Mouse (Mus musculus) kidney, postnatal 0 days (tissue): ENCODE measurements around the gene Nckap1. TPM values are rescaled to one million over a fixed set of nuclear protein-coding genes. Genes with fewer than 3 reads are reported as not detected.

Experiments
- ATAC-seq: fragments of 200-750 bp; cut with Nextera tagmentation; replicated peaks from 2 replicates; pipeline ENCODE4 v1.8.0; 2017; ENCODE audit warnings: low read depth, moderate number of reproducible peaks, moderate TSS enrichment, moderate library complexity; ENCODE audit not compliant: low FRiP score
- DNase-seq: peaks from one replicate; pipeline ENCODE4 v3.0.0-alpha.2; 2016; ENCODE audit warnings: low spot score
- H3K27ac ChIP-seq: fragments of 300-500 bp; sonication (generic); 2 replicates; pipeline ENCODE4 v1.5.1; 2014; ENCODE audit warnings: mild to moderate bottlenecking
- H3K27me3 ChIP-seq: fragments of 300-500 bp; sonication (generic); 2 replicates; pipeline ENCODE4 v1.6.1; 2014; ENCODE audit warnings: low read length, mixed read lengths; ENCODE audit not compliant: insufficient read depth
- H3K36me3 ChIP-seq: fragments of 300-500 bp; sonication (generic); 2 replicates; pipeline ENCODE4 v1.6.1; 2014; ENCODE audit warnings: low read length, mixed read lengths; ENCODE audit not compliant: insufficient read depth
- H3K4me1 ChIP-seq: fragments of 300-500 bp; sonication (generic); replicated peaks from 2 replicates; pipeline ENCODE4 v1.6.1; 2014; ENCODE audit warnings: antibody characterized with exemption, low read length, mixed read lengths; ENCODE audit not compliant: insufficient read depth
- H3K4me2 ChIP-seq: fragments of 300-500 bp; sonication (generic); 2 replicates; pipeline ENCODE4 v1.6.1; 2014; ENCODE audit warnings: mild to moderate bottlenecking, low read length, moderate library complexity, mixed read lengths
- H3K4me3 ChIP-seq: fragments of 300-500 bp; sonication (generic); replicated peaks from 2 replicates; pipeline ENCODE4 v1.5.1; 2014; ENCODE audit warnings: low read depth, low read length
- H3K9ac ChIP-seq: fragments of 300-500 bp; sonication (generic); 2 replicates; pipeline ENCODE4 v1.6.1; 2014; ENCODE audit warnings: low read depth, low read length
- H3K9me3 ChIP-seq: fragments of 300-500 bp; sonication (generic); replicated peaks from 2 replicates; pipeline ENCODE4 v1.6.1; 2016; ENCODE audit warnings: low read length, inconsistent platforms, mixed read lengths
- CTCF ChIP-seq: IDR thresholded peaks from 2 replicates; pipeline ENCODE4 v1.5.1; 2016; ENCODE audit warnings: antibody characterized with exemption, low read depth, mild to moderate bottlenecking, moderate library complexity
- whole genome bisulfite sequencing: fragments of 180-500 bp; shearing (Covaris S2); extraction: QIAGEN DNeasy Blood & Tissue Kit; methylation state at CpG from one replicate; pipeline ENCODE4 v1.1.7; 2014; 5-methylcytosine and 5-hydroxymethylcytosine counted together
- polyA plus RNA-seq: library from polyadenylated mRNA; unstranded; fragments of >200 nt; fragmentation: Nextera tagmentation; extraction: Ambion mirVana; gene quantifications from 2 replicates; pipeline ENCODE4 v1.2.1, GENCODE M21; 2015

Gene Nckap1
- polyA plus RNA-seq, 1 experiment from 2014 or later: 55.3 TPM

DNA sequence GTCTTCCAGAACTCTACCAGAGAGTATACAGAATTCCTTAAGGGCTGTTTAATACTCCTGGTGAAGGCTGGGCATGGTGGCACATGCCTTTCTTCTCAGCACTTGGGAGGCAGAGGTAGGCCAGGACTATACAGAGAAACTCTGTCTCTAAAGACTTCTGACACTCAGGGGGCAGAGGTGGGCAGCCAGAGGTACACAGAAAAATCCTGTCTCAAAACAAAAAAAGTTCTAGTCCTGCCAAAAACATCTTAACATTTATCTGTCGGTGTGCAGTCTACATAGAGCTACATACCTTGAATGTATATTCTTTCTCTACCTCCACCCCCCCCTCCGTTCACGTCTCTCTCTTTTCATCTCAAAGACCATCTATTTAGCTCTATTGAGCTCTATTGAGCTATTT, 1.2 kb upstream of the Nckap1 start:
- WGBS: 91% methylated on average over 3 of the region's 3 CpGs

DNA sequence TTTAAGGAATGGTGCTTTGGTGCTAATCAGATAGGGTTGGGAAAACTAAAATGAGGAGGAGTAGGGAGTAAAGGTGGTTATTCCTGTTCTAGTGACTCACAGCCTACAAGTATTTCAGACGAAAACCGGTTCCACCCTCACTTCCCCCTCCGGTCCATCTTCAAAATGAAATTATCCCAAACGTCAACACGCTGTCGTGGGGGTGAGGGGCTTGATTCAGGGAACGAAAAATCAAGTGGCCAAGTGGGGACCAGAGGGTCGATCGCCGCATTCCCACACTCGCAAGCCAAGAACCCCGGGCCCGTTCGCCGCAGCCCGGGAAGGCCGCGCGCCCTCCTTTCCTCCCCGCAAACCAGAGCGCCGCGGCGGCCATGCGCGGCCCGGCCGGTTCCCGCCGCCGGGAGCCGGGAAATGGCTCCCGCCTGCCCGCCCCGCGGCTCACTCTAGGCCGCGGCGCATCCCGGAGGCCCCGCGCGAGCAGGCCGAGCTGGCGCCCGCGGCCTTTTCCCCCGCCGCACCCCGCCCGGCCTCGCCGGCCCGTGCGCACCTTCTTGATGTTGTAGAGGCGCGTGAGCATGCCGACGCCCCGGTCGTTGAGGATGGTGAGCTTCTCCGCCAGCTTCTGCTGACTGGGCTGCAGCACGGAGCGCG, 744 bp downstream of the Nckap1 start:
- Histone ChIP-seq H3K4me3 (peak overlapping the region; percentile 97), H3K27me3 (no peaks in the 10 kb centered on the region), H3K4me2 (peak overlapping the region; percentile 62), H3K9ac (peak overlapping the region; percentile 99), H3K36me3 (no peaks in the 10 kb centered on the region), H3K4me1 (peaks cover 11% of the 10 kb centered on the region), H3K9me3 (no peaks in the 10 kb centered on the region), H3K27ac (peak overlapping the region; percentile 99)
- no peak for TF ChIP-seq CTCF
- WGBS: under 1% methylated on average over 58 of the region's 65 CpGs
- DNase-seq: peak; percentile 62
- ATAC-seq: peak; percentile 71

More for the DNA sequence above, 1.2 kb upstream of the Nckap1 start:
- TF ChIP-seq CTCF: no peak
- no peaks in the 10 kb centered on the region for H3K36me3 ChIP-seq
- no peaks in the 10 kb centered on the region for H3K9me3 ChIP-seq
- no peaks in the 10 kb centered on the region for H3K27me3 ChIP-seq
- no peak overlapping the region for H3K4me3 ChIP-seq
- ATAC-seq (no peak), DNase-seq (no peak)
- peaks cover 11% of the 10 kb centered on the region for H3K4me1 ChIP-seq
- H3K4me2 ChIP-seq: no peak overlapping the region
- H3K27ac ChIP-seq: no peak overlapping the region
- no peak overlapping the region for H3K9ac ChIP-seq

DNA sequence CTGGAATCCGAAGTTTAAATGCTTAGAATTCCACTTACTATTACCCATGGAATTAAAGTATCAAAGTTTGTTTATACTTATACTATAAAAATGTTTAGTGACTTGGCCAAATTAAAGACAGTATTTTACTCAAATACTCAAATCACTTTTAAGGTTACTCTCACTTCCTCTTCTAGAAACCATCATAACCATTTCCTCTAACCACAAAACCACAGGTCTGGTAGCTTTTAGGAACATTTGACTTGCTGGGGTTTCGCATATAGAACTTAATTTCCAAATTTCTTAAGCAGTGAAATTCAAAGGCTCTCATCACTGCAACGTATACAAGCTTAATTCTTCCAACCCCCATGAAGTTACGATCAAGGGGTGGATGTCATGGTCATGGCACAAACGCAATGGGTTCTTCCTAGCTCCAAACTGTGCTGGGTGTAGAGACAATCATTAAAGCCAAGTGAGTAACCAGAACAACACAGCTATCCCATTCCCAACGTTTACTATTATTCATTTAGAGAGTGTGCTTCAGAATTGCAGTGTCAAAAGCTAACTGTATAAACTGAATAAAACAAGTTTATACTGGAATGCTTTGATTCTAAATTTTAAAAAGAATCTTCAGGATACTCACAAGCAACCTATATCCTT, 1.8 kb downstream of the Nckap1 start:
- no peak for ATAC-seq
- TF ChIP-seq CTCF: no peak
- Histone ChIP-seq H3K4me2 (peak overlapping the region; percentile 62), H3K9me3 (no peaks in the 10 kb centered on the region), H3K4me1 (peaks cover 11% of the 10 kb centered on the region), H3K4me3 (peak overlapping the region; percentile 22), H3K27me3 (no peaks in the 10 kb centered on the region), H3K9ac (no peak overlapping the region), H3K27ac (no peak overlapping the region), H3K36me3 (no peaks in the 10 kb centered on the region)
- WGBS: 26% methylated on average over 6 of the region's 6 CpGs
- DNase-seq: peak; percentile 39

DNA sequence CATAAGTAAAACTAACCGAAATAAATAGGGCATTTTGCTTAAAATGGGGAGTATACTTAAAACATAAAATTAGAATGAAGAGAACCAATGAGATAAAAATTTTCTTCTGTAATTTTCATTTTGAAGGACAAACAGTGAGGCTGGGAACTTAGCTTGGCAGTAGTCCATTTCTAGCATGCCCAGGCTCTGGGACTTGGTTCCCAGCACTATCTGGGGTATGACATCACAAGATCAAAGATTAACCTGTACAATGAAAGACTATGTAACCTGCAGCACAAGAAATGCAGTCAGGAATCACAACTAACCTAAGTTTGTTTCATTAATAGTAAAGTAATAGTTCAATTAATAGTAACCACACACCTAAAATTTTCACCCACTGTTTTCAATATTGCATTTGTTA, 3.9 kb downstream of the Nckap1 start:
- Histone ChIP-seq H3K4me1 (peaks cover 11% of the 10 kb centered on the region), H3K4me3 (no peak overlapping the region), H3K9me3 (no peaks in the 10 kb centered on the region), H3K27me3 (no peaks in the 10 kb centered on the region), H3K27ac (no peak overlapping the region), H3K9ac (no peak overlapping the region), H3K4me2 (no peak overlapping the region), H3K36me3 (no peaks in the 10 kb centered on the region)
- WGBS: 95% methylated on average over 1 of the region's 1 CpGs
- TF ChIP-seq CTCF: no peak
- ATAC-seq (no peak), DNase-seq (no peak)

DNA sequence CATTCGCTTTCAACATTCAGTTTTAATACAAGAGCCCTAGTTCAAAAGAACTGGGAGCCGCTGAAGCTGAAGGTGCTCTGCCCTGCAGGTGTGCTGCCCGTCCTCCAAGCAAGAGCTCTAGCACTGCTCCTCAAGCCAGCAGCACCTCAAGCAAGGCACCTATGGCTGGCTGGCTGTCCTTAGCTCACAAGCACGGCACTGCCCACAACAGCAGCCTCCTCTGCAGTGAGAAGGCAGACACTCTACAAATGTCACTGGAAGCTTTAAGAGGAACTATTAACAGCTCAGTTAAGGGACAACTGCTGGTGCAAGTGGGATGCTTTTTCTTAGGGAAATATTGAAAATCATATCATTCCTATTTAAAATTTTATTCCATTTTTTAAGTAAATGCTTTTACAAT, 10.5 kb downstream of the Nckap1 start:
- H3K4me3 ChIP-seq: no peak overlapping the region
- H3K4me1 ChIP-seq: no peaks in the 10 kb centered on the region
- ATAC-seq (no peak), DNase-seq (no peak)
- no peak overlapping the region for H3K4me2 ChIP-seq
- no peaks in the 10 kb centered on the region for H3K36me3 ChIP-seq
- no peak overlapping the region for H3K9ac ChIP-seq
- WGBS: 65% methylated on average over 4 of the region's 4 CpGs
- no peak for TF ChIP-seq CTCF
- no peaks in the 10 kb centered on the region for H3K9me3 ChIP-seq
- H3K27me3 ChIP-seq: no peaks in the 10 kb centered on the region
- no peak overlapping the region for H3K27ac ChIP-seq

GRCm38 (mm10) chr2:80567411-80567810, 13.8 kb downstream of the Nckap1 start:
- ATAC-seq (no peak), DNase-seq (no peak)
- Histone ChIP-seq H3K9me3 (no peaks in the 10 kb centered on the region), H3K4me3 (no peak overlapping the region), H3K27me3 (no peaks in the 10 kb centered on the region), H3K27ac (no peak overlapping the region), H3K9ac (no peak overlapping the region), H3K4me2 (no peak overlapping the region), H3K4me1 (no peaks in the 10 kb centered on the region), H3K36me3 (no peaks in the 10 kb centered on the region)
- no peak for TF ChIP-seq CTCF
- 84% methylated on average over 4 of the region's 4 CpGs for WGBS

GRCm38 (mm10) chr2:80562253-80562652, 18.9 kb downstream of the Nckap1 start:
- Histone ChIP-seq H3K9ac (no peak overlapping the region), H3K4me3 (no peak overlapping the region), H3K36me3 (no peaks in the 10 kb centered on the region; the same call in 1 of the 2 replicates), H3K4me2 (no peak overlapping the region), H3K27ac (no peak overlapping the region), H3K27me3 (no peaks in the 10 kb centered on the region), H3K4me1 (no peaks in the 10 kb centered on the region), H3K9me3 (no peaks in the 10 kb centered on the region)
- ATAC-seq: no peak
- DNase-seq: no peak
- TF ChIP-seq CTCF: no peak
